28 mouse cellular contexts compared by ENCODE assay signal in genomic region chr3:102446691-102447090, GRCm38 (mm10). TPM values are rescaled to one million over a fixed set of nuclear protein-coding genes. Genes with fewer than 3 reads are reported as not detected.
DNase-seq lines count a peak whose midpoint lies in the region; ATAC-seq and TF ChIP-seq lines count a peak whose summit lies in the region.
"Had no signal": no experiment of that assay in that cellular context is flagged by ENCODE, and none has a peak within 500 bp of the region (broad histone marks: within the 10 kb centered on the region; RNA-seq: fewer than 3 reads in every experiment).

No protein-coding gene starts in this region.

- H3K9ac ChIP-seq in lung, embryonic 14.5 days = no peak overlapping the region
- H3K9ac ChIP-seq in heart, embryonic 15.5 days = no peak overlapping the region
- H3K9ac ChIP-seq: embryonic facial prominence, embryonic 15.5 days; hindbrain, embryonic 12.5 days; limb, embryonic 12.5 days; liver, embryonic 13.5 days; lung, embryonic 15.5 days; midbrain, embryonic 15.5 days; neural tube, embryonic 12.5 days had no signal

- DNase-seq in heart, adult 8-10 months (ENCODE audit: low spot score) = peak; percentile 54
- no peak for DNase-seq in heart, postnatal 25 days (ENCODE audit: low spot score)
- peak; percentile 10 for DNase-seq in lung, embryonic 14.5 days
- no peak for DNase-seq in lung, postnatal 14 days
- DNase-seq in skeletal muscle tissue, adult 2 months (ENCODE audit: low read depth, low spot score) = peak; percentile 19
- DNase-seq in thymus, postnatal 36 days = no peak
- DNase-seq: adrenal gland, adult 2 months; cerebellum, adult 2 months; cerebellum, postnatal 36 days; embryo, embryonic 11 days; gastrocnemius, postnatal 10 days; kidney, adult 18-20 months; kidney, postnatal 14 days; layer of hippocampus, postnatal 36 days; liver, embryonic 13.5 days; right cerebral cortex, postnatal 14 days; thymus, adult 18-20 months; thymus, postnatal 4 days had no signal

- no peak for ATAC-seq in lung, embryonic 14.5 days (ENCODE audit: insufficient read depth)
- no peak for ATAC-seq in heart, embryonic 15.5 days (replicated peaks; ENCODE audit: insufficient number of reproducible peaks, insufficient read depth, low FRiP score, low read depth)
- ATAC-seq: forebrain, embryonic 14.5 days; midbrain, embryonic 15.5 days had no signal

- intact Hi-C loops in heart, postnatal 25 days (cut with DNase I) = no loop called here

- H3K27me3 ChIP-seq in lung, embryonic 14.5 days (ENCODE audit: insufficient read depth, low read length) = no peaks in the 10 kb centered on the region
- no peaks in the 10 kb centered on the region for H3K27me3 ChIP-seq in heart, embryonic 15.5 days
- H3K27me3 ChIP-seq: embryonic facial prominence, embryonic 15.5 days; hindbrain, embryonic 12.5 days; limb, embryonic 12.5 days; liver, embryonic 13.5 days; lung, embryonic 15.5 days; midbrain, embryonic 15.5 days; neural tube, embryonic 12.5 days had no signal

- H3K27ac ChIP-seq in lung, embryonic 14.5 days (ENCODE audit: low read depth) = 0 out of 2 replicates have a peak overlapping the region, but pooled peaks have one; percentile 4
- peak overlapping the region; percentile 58 for H3K27ac ChIP-seq in heart, embryonic 15.5 days
- H3K27ac ChIP-seq: embryonic facial prominence, embryonic 15.5 days; hindbrain, embryonic 12.5 days; limb, embryonic 12.5 days; liver, embryonic 13.5 days; lung, embryonic 15.5 days; macrophage; midbrain, embryonic 15.5 days; neural tube, embryonic 12.5 days had no signal

- TF ChIP-seq CTCF in lung, embryonic 14.5 days (IDR thresholded peaks at IDR 0.05; ENCODE audit: low read depth) = no peak

- no peaks in the 10 kb centered on the region for H3K36me3 ChIP-seq in lung, embryonic 14.5 days (ENCODE audit: insufficient read depth)
- H3K36me3 ChIP-seq in heart, embryonic 15.5 days = no peaks in the 10 kb centered on the region
- H3K36me3 ChIP-seq: embryonic facial prominence, embryonic 15.5 days; hindbrain, embryonic 12.5 days; limb, embryonic 12.5 days; liver, embryonic 13.5 days; lung, embryonic 15.5 days; midbrain, embryonic 15.5 days; neural tube, embryonic 12.5 days had no signal

- H3K4me1 ChIP-seq in lung, embryonic 14.5 days (ENCODE audit: insufficient read depth) = no peaks in the 10 kb centered on the region
- peaks cover 15% of the 10 kb centered on the region for H3K4me1 ChIP-seq in heart, embryonic 15.5 days (replicated peaks)
- H3K4me1 ChIP-seq: hindbrain, embryonic 12.5 days; limb, embryonic 12.5 days; liver, embryonic 13.5 days; lung, embryonic 15.5 days; midbrain, embryonic 15.5 days; neural tube, embryonic 12.5 days had no signal

- no peak overlapping the region for H3K4me3 ChIP-seq in lung, embryonic 14.5 days (ENCODE audit: low read depth, low read length)
- H3K4me3 ChIP-seq in heart, embryonic 15.5 days = no peak overlapping the region
- H3K4me3 ChIP-seq: embryonic facial prominence, embryonic 15.5 days; hindbrain, embryonic 12.5 days; limb, embryonic 12.5 days; liver, embryonic 13.5 days; lung, embryonic 15.5 days; midbrain, embryonic 15.5 days; neural tube, embryonic 12.5 days had no signal

- no peak overlapping the region for H3K4me2 ChIP-seq in lung, embryonic 14.5 days
- H3K4me2 ChIP-seq in heart, embryonic 15.5 days = no peak overlapping the region
- H3K4me2 ChIP-seq: embryonic facial prominence, embryonic 15.5 days; hindbrain, embryonic 12.5 days; limb, embryonic 12.5 days; liver, embryonic 13.5 days; lung, embryonic 15.5 days; midbrain, embryonic 15.5 days; neural tube, embryonic 12.5 days had no signal

- WGBS in lung, embryonic 14.5 days = 70% methylated on average over 4 of the region's 4 CpGs
- 45% methylated on average over 4 of the region's 4 CpGs for WGBS in heart, embryonic 15.5 days

- no peaks in the 10 kb centered on the region for H3K9me3 ChIP-seq in lung, embryonic 14.5 days (ENCODE audit: low read depth, low read length)
- no peaks in the 10 kb centered on the region for H3K9me3 ChIP-seq in heart, embryonic 15.5 days (replicated peaks)
- H3K9me3 ChIP-seq: embryonic facial prominence, embryonic 15.5 days; limb, embryonic 12.5 days; lung, embryonic 15.5 days; midbrain, embryonic 15.5 days; neural tube, embryonic 12.5 days had no signal

RNA-seq across cellular contexts. Expression of gene Ngf, which starts 23.0 kb away (rescaled TPM):
- 1 to 10 TPM; 4.2 to 7.9 (median 6.4) TPM for total RNA-seq in heart, adult 8-10 months (2022)
- 1 to 10 TPM; 5.1 to 6.3 TPM for total RNA-seq in heart, postnatal 25 days (2021)
- polyA plus RNA-seq in lung, embryonic 14.5 days (2014; fragmentation: Nextera tagmentation; extraction: Ambion mirVana) = 0.82 and 1.7 TPM in 2 replicates
- polyA plus RNA-seq in heart, embryonic 15.5 days (2015; fragmentation: Nextera tagmentation; extraction: Ambion mirVana) = 2.6 and 3.1 TPM in 2 replicates
- total RNA-seq: MEL had no signal
- polyA plus RNA-seq: macrophage had no signal

Comparison
In these comparisons a context has a peak if more than half of its experiments do, and no peak if none do; other contexts are left out.
1. DNase-seq: peak in heart, adult 8-10 months (single experiment), lung, embryonic 14.5 days (single experiment) and skeletal muscle tissue, adult 2 months (single experiment); none in heart, postnatal 25 days (single experiment), lung, postnatal 14 days (single experiment) and thymus, postnatal 36 days (0 of 2).